Mouse (Mus musculus) heart, adult 2 months (tissue): Measurements from ENCODE around the gene Polr3h. TPM values are rescaled to one million over a fixed set of nuclear protein-coding genes. Genes with fewer than 3 reads are reported as not detected.

Experiments used
- DNase-seq, 2 experiments: peaks; one replicate each; pipeline ENCODE4 v3.0.0; 2021
- H3K27ac ChIP-seq: fragments of 200-600 bp; 2 replicates; pipeline ENCODE4 v1.8.1; 2022
- H3K27me3 ChIP-seq: fragments of 200-500 bp; 2 replicates; pipeline ENCODE4 v1.6.1; 2012; ENCODE audit warnings: mild to moderate bottlenecking, low read length, inconsistent platforms, mixed read lengths; ENCODE audit not compliant: control insufficient read depth, insufficient read depth
- H3K36me3 ChIP-seq: fragments of 200-500 bp; 2 replicates; pipeline ENCODE4 v1.6.1; 2012; ENCODE audit warnings: low read length, inconsistent platforms; ENCODE audit not compliant: control insufficient read depth, insufficient read depth
- H3K4me1 ChIP-seq: fragments of 200-500 bp; 2 replicates; pipeline ENCODE4 v1.6.1; 2011; ENCODE audit warnings: low read length; ENCODE audit not compliant: control insufficient read depth, insufficient read depth
- H3K4me3 ChIP-seq: fragments of 200-600 bp; 2 replicates; pipeline ENCODE4 v1.8.1; 2022
- H3K79me2 ChIP-seq: fragments of 200-500 bp; replicated peaks from 2 replicates; pipeline ENCODE4 v1.6.1; 2012; ENCODE audit warnings: mild to moderate bottlenecking, inconsistent platforms, low read length, moderate library complexity, mixed read lengths; ENCODE audit not compliant: control insufficient read depth, insufficient read depth
- H3K9ac ChIP-seq: fragments of 200-500 bp; 2 replicates; pipeline ENCODE4 v1.6.1; 2012; ENCODE audit warnings: low read depth, mild to moderate bottlenecking, control low read depth, inconsistent platforms, low read length, mixed read lengths
- CTCF ChIP-seq: fragments of 200-600 bp; IDR thresholded peaks from 2 replicates; pipeline ENCODE4 v1.8.1; 2022; ENCODE audit warnings: antibody characterized with exemption, mild to moderate bottlenecking, moderate library complexity
- EP300 ChIP-seq: fragments of 200-500 bp; IDR thresholded peaks from 2 replicates; pipeline ENCODE4 v1.6.1; 2011; ENCODE audit warnings: low read depth, low read length, control low read depth; ENCODE audit not compliant: insufficient read depth
- POLR2A ChIP-seq: fragments of 200-500 bp; IDR thresholded peaks from 2 replicates; pipeline ENCODE4 v1.6.1; 2011; ENCODE audit warnings: mild to moderate bottlenecking, low read depth, low read length, control low read depth; ENCODE audit not compliant: insufficient read depth
- WGBS: fragments of 180-500 bp; shearing (Covaris S2); methylation state at CpG from one replicate; pipeline ENCODE4 v1.1.7; 2018; 5-methylcytosine and 5-hydroxymethylcytosine counted together
- intact Hi-C: fragments of 180-260 bp; cut with DNase I; formaldehyde crosslinking; loops from one replicate; pipeline ENCODE4 v1.15.1; 2025
- polyA plus RNA-seq: library from polyadenylated mRNA; depleted of rRNA; stranded (reverse); fragments of >200 nt; gene quantifications from 2 replicates; pipeline ENCODE4 v1.2.3, GENCODE M21; 2012
- total RNA-seq, 2 experiments: library from RNA; stranded (reverse); gene quantifications; 2 replicates each; pipeline ENCODE4 v1.2.3; 2021

Gene Polr3h
- total and polyA plus RNA-seq, 3 experiments = 5.9 to 8.1 (median 7.2) TPM

- H3K4me1 ChIP-seq = peaks cover 7% of the 10 kb centered on the region
- TF ChIP-seq EP300 (no peak), POLR2A (no peak), CTCF (no peak)
- under 1% methylated on average over 33 of the region's 33 CpGs for WGBS
These were observed 68.3 kb downstream of the Polr3h start for GRCm38 (mm10) chr15:81857724-81858116.

GRCm38 (mm10) chr15:81856938-81857723 lies 68.9 kb downstream of the Polr3h start:
- whole genome bisulfite sequencing = 0% methylated on average over 14 of the region's 14 CpGs
- Histone ChIP-seq H3K27me3 (no peaks in the 10 kb centered on the region), H3K79me2 (peaks cover 3% of the 10 kb centered on the region), H3K4me1 (peaks cover 7% of the 10 kb centered on the region), H3K4me3 (peak overlapping the region; percentile 71), H3K27ac (peak overlapping the region; percentile 100), H3K36me3 (peaks cover 5% of the 10 kb centered on the region), H3K9ac (peak overlapping the region; percentile 94)
- intact Hi-C loops = no loop called here
- DNase-seq = peak; percentile 32 to 54
- TF ChIP-seq CTCF (no peak), POLR2A (no peak)

More at GRCm38 (mm10) chr15:81857724-81858116, 68.3 kb downstream of the Polr3h start:
- DNase-seq = no peak
- H3K27me3 ChIP-seq = no peaks in the 10 kb centered on the region
- peaks cover 3% of the 10 kb centered on the region for H3K79me2 ChIP-seq
- intact Hi-C loops = loop anchor here (1.0 to 2.0 kb wide), 3 partner anchors 15 to 26 kb away; partner anchors contain the start of gene Aco2
- peaks cover 2% of the 10 kb centered on the region for H3K36me3 ChIP-seq
- peak overlapping the region; percentile 94 for H3K9ac ChIP-seq
- peak overlapping the region; percentile 100 for H3K27ac ChIP-seq
- peak overlapping the region; percentile 71 for H3K4me3 ChIP-seq

GRCm38 (mm10) chr15:81856030-81856790 lies 69.8 kb downstream of the Polr3h start:
- TF ChIP-seq EP300 = peak; percentile 90
- no peak for TF ChIP-seq CTCF
- peak; percentile 77 for TF ChIP-seq POLR2A
- H3K9ac ChIP-seq = peak overlapping the region; percentile 94
- intact Hi-C loops = no loop called here
- WGBS = under 1% methylated on average over 28 of the region's 28 CpGs
- peak; percentile 86 to 92 for DNase-seq
- H3K36me3 ChIP-seq = peaks cover 7% of the 10 kb centered on the region
- H3K27me3 ChIP-seq = no peaks in the 10 kb centered on the region
- peak overlapping the region; percentile 71 for H3K4me3 ChIP-seq
- peaks cover 7% of the 10 kb centered on the region for H3K4me1 ChIP-seq
- peaks cover 6% of the 10 kb centered on the region for H3K79me2 ChIP-seq
- peak overlapping the region; percentile 100 for H3K27ac ChIP-seq

GRCm38 (mm10) chr15:81853081-81853480 lies 73.0 kb downstream of the Polr3h start:
- H3K27me3 ChIP-seq = no peaks in the 10 kb centered on the region
- H3K36me3 ChIP-seq = peaks cover 21% of the 10 kb centered on the region
- intact Hi-C loops = no loop called here
- no peak for DNase-seq
- peaks cover 12% of the 10 kb centered on the region for H3K4me1 ChIP-seq
- WGBS = 47% methylated on average over 7 of the region's 7 CpGs
- no peak for TF ChIP-seq POLR2A
- no peak for TF ChIP-seq CTCF
- 0 out of 2 replicates have a peak, but pooled peaks have one; percentile 33 for TF ChIP-seq EP300
- no peak overlapping the region for H3K9ac ChIP-seq
- H3K79me2 ChIP-seq = peaks cover 8% of the 10 kb centered on the region
- no peak overlapping the region; the same call in 1 of the 2 replicates for H3K4me3 ChIP-seq
- H3K27ac ChIP-seq = peak overlapping the region; percentile 40

- peaks cover 6% of the 10 kb centered on the region for H3K79me2 ChIP-seq
- no peak for TF ChIP-seq CTCF
- TF ChIP-seq POLR2A = no peak
- TF ChIP-seq EP300 = no peak
- H3K9ac ChIP-seq = no peak overlapping the region
- no peaks in the 10 kb centered on the region for H3K27me3 ChIP-seq
- 60% methylated on average over 9 of the region's 9 CpGs for WGBS
- peak overlapping the region; percentile 40 for H3K27ac ChIP-seq
- peaks cover 25% of the 10 kb centered on the region for H3K36me3 ChIP-seq
- H3K4me1 ChIP-seq = peaks cover 12% of the 10 kb centered on the region
- intact Hi-C loops = no loop called here
- H3K4me3 ChIP-seq = no peak overlapping the region
- DNase-seq = no peak
These were observed 73.5 kb downstream of the Polr3h start for GRCm38 (mm10) chr15:81852411-81853000.

- Histone ChIP-seq H3K4me1 (peaks cover 12% of the 10 kb centered on the region), H3K27ac (peak overlapping the region; percentile 40; the same call in 1 of the 2 replicates), H3K9ac (no peak overlapping the region), H3K27me3 (no peaks in the 10 kb centered on the region), H3K36me3 (peaks cover 25% of the 10 kb centered on the region), H3K79me2 (peaks cover 6% of the 10 kb centered on the region), H3K4me3 (no peak overlapping the region)
- TF ChIP-seq EP300 (no peak), POLR2A (no peak), CTCF (no peak)
- 73% methylated on average over 15 of the region's 15 CpGs for WGBS
- intact Hi-C loops = no loop called here
- no peak for DNase-seq
These were observed 74.7 kb downstream of the Polr3h start for GRCm38 (mm10) chr15:81851375-81851774.
